Mouse (Mus musculus) olfactory bulb, adult 2 months (tissue): Measurements from ENCODE around the gene Tpte. TPM values are rescaled to one million over a fixed set of nuclear protein-coding genes. Genes with fewer than 3 reads are reported as not detected.

Experiments
- H3K27ac ChIP-seq: fragments of 200-500 bp; 2 replicates; pipeline ENCODE4 v1.5.1; 2012; ENCODE audit warnings: low read depth, low read length; ENCODE audit not compliant: insufficient read depth
- H3K4me1 ChIP-seq: fragments of 200-500 bp; 2 replicates; pipeline ENCODE4 v1.6.1; 2012; ENCODE audit warnings: low read length; ENCODE audit not compliant: control insufficient read depth, insufficient read depth
- H3K4me3 ChIP-seq: fragments of 200-500 bp; 2 replicates; pipeline ENCODE4 v1.5.1; 2012; ENCODE audit warnings: mild to moderate bottlenecking, low read depth, low read length, moderate library complexity; ENCODE audit not compliant: insufficient read depth
- CTCF ChIP-seq: fragments of 200-500 bp; IDR thresholded peaks from 2 replicates; pipeline ENCODE4 v1.5.1; 2012; ENCODE audit warnings: low read depth, mild to moderate bottlenecking, low read length, moderate library complexity; ENCODE audit not compliant: insufficient read depth
- POLR2A ChIP-seq: fragments of 200-500 bp; IDR thresholded peaks from 2 replicates; pipeline ENCODE4 v1.6.1; 2012; ENCODE audit warnings: mild to moderate bottlenecking, low read depth, low read length, moderate library complexity; ENCODE audit not compliant: insufficient read depth
- WGBS: fragments of 180-500 bp; shearing (Covaris S2); methylation state at CpG from one replicate; pipeline ENCODE4 v1.1.7; 2018; 5-methylcytosine and 5-hydroxymethylcytosine counted together
- polyA plus RNA-seq: library from polyadenylated mRNA; stranded (reverse); fragments of >200 nt; gene quantifications from 2 replicates; pipeline ENCODE4 v1.2.4, GENCODE M21; 2012; ENCODE audit warnings: low replicate concordance; ENCODE audit not compliant: missing spikeins, insufficient read depth, insufficient read length

Gene Tpte
- polyA plus RNA-seq, 1 experiment: not detected

DNA sequence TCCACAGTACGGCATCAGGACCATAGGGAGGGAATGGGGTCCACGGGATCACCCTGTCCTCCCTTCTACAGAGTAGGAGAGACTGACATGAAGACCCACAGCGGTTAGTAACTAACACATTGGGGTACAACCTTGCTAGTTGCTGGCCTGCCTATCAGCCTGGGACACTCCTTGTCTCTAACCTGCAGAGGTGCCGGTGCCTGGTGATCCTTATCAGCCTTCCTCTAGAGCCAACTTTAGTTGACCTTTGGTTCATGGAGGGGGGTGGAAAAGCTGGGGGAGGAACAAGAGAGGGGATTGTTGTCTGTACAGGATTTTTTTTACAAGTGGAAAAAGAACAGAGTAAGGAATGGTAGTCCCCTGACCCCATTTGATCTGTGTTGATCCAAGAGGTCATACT is 111.2 kb downstream of the Tpte start:
- 93% methylated on average over 4 of the region's 4 CpGs for WGBS
- H3K27ac ChIP-seq: no peak overlapping the region
- H3K4me3 ChIP-seq: no peak overlapping the region
- no peaks in the 10 kb centered on the region for H3K4me1 ChIP-seq
- no peak for TF ChIP-seq CTCF
- no peak for TF ChIP-seq POLR2A

DNA sequence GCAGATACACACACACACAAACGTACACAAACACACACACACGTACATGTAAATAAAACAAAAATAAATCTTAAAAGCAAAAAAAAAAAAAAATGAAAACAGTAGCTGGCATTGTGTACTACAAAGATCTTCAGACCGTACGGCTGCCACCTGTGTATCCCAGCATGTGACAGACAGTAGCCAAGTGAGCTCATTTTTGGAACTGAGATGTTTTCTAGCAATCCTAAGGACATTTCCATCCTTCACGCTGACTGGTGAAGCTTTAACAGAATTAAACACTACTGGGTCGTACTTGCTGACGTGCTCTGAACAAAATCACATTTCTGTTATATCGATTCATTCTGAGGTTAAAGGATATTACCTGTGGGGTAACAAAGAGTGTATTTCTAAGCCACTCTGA is 112.0 kb downstream of the Tpte start:
- Histone ChIP-seq H3K27ac (no peak overlapping the region), H3K4me3 (no peak overlapping the region), H3K4me1 (no peaks in the 10 kb centered on the region)
- TF ChIP-seq CTCF (no peak), POLR2A (no peak)
- 95% methylated on average over 8 of the region's 8 CpGs for WGBS

DNA sequence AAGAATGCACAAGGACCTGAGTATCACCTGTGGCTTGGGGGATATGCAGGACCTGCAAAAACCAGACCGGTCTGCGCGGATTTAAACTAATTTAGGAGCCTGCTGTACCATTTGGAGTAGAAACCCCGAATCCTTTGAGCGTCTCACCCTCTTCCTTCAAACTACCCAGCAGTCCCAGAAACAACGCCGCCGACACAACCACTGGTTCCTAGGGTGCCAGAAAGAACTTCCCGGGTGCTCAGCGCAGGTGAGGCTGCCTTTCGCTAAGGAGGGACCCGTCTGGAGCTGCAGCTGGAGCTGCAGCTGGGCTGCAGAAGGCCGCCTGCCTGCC is 114.5 kb downstream of the Tpte start:
- peak overlapping the region; percentile 69 for H3K4me3 ChIP-seq
- no peaks in the 10 kb centered on the region for H3K4me1 ChIP-seq
- TF ChIP-seq POLR2A: no peak
- TF ChIP-seq CTCF: no peak
- peak overlapping the region; percentile 35; the same call in 1 of the 2 replicates for H3K27ac ChIP-seq
- under 1% methylated on average over 13 of the region's 13 CpGs for WGBS

DNA sequence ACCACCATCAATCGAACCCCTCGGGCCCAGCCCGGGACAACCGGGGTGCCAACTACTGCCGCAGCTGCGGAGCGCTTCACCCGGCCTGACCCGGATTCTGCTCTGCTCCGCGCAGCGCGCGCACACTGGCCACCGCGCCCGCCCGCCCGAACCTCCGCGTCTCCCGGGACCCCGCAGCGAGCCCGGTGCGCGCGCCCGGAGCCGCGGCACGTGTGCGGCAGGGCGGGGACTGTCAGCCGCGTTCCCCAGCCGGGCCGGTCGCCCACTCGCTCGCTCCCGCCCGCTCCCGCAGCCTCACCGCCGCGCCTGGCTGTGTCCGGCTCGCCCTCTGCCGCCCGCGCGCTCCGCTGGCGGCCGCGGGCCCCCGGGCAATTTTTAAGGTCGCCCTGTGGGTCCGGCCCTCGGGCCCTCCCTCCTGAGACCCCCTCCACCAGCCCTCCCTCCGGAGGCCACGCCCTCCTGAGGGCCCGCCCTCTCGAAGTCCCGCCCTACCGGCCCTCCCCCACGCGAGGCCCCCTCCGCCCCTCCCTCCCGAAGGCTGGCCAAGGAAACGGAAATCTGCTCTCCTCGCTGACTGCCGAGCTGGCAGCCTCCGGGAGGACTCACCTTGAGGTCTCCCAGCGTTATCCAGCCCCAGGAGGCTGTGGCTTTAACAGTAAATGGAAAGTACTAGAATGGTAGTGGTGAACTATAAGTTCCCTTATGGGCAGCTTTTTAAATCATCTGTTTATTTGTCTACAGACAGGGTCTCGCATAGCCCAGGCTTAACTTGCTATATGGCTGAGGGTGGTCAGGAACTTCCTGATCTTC is 115.1 kb downstream of the Tpte start, which contains the start of gene Slc25a15:
Gene Slc25a15, minus strand, starts transcription at position 456 of the 810 bp plus-strand sequence.
- no peak for TF ChIP-seq CTCF
- peak; percentile 54 for TF ChIP-seq POLR2A
- under 1% methylated on average over 77 of the region's 77 CpGs for WGBS
- peak within 1 kb of the TSS; percentile 69 for H3K4me3 ChIP-seq
- peak within 1 kb of the TSS; percentile 35; the same call in 1 of the 2 replicates for H3K27ac ChIP-seq
- no peaks in the 10 kb centered on the region for H3K4me1 ChIP-seq

DNA sequence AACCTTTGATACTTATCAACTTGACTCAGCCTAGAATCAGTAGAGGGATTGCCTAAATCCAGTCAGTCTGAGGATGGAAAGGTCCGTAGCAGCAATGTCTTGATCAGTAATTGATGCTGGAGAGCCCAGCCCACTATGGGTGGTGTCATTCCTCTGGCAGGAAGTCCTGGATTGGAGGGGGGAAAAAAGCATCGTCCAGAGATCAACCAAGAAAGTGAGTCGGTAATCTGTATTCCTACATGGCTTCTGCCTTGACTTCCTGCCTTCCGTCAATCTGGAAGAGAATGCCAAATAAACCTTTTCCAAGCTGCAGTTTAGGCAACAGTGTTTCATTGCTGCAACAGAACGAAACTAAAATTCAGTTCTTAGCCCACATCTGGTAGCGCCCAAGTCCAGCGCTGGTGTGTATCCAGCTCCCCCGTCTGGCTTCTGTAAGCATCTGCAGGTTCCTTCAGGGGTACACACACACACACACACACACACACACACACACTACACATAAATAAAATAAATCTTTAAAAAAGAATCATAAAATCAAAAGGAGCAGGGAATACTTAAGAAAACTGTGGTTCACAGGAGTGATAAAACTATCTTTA is 116.1 kb downstream of the Tpte start:
- no peaks in the 10 kb centered on the region for H3K4me1 ChIP-seq
- H3K27ac ChIP-seq: no peak overlapping the region
- no peak overlapping the region for H3K4me3 ChIP-seq
- TF ChIP-seq POLR2A (no peak), CTCF (no peak)
- 77% methylated on average over 8 of the region's 8 CpGs for WGBS

DNA sequence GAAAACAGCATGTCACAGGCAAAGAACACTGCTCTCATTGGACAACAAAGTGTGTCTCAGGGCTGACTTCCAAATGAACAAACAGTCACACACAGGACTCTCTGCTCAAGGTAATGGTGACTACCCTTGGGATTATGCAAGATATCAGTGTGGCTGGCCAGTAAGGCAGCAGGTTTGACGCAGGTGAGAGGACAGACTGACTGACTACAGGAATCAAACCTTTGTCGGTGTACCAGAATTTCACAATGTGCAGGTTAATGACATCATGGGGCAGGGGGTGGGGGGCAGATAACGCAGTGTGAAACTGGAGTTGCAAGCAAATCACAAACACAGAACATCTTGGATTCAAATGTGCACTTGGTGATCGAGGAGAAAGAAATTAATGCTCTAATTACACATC is 117.4 kb downstream of the Tpte start:
- TF ChIP-seq POLR2A (no peak), CTCF (no peak)
- Histone ChIP-seq H3K4me1 (no peaks in the 10 kb centered on the region), H3K4me3 (no peak overlapping the region), H3K27ac (no peak overlapping the region)
- 85% methylated on average over 4 of the region's 4 CpGs for WGBS

DNA sequence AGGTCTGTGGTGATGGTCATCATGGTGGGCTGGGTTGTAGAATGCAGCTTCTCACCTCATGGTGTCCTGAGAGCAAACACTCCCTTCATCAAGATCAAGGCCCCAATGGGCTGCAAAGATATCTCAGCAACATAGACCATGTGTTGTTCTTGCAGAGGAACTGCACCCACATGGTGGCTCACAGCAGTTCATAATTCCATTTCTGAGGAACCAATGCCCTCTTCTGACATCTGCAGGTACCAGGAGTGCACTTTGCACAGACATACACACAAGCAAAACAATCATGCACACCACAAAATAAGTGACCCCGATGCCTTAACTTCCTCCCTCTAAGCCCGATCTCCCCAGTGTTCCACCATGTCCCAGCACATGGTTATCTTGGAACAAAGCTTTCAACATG is 120.0 kb downstream of the Tpte start:
- TF ChIP-seq POLR2A: no peak
- no peak for TF ChIP-seq CTCF
- no peak overlapping the region for H3K27ac ChIP-seq
- WGBS: 94% methylated on average over 2 of the region's 2 CpGs
- no peak overlapping the region for H3K4me3 ChIP-seq
- H3K4me1 ChIP-seq: no peaks in the 10 kb centered on the region

DNA sequence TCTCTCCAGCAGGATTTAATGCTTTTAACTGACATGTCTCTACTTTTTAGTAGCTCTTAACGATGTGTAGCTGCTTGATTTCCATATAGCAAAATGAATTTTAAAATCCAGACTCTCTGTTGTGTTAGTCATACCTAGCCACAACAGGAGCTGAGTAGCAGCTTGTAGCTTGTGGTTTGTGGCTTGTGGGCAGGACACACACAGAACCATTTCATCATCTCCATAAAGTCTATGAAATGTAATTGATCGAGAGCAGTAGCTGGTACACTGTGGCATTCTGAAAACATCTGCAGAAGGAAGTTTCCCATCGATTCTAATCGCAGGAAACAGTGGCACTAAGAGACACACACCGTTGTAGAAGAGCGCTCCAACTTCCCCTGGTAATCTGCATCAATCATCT is 122.5 kb downstream of the Tpte start:
- TF ChIP-seq CTCF: no peak
- Histone ChIP-seq H3K27ac (no peak overlapping the region), H3K4me3 (no peak overlapping the region), H3K4me1 (no peaks in the 10 kb centered on the region)
- 77% methylated on average over 6 of the region's 6 CpGs for WGBS

DNA sequence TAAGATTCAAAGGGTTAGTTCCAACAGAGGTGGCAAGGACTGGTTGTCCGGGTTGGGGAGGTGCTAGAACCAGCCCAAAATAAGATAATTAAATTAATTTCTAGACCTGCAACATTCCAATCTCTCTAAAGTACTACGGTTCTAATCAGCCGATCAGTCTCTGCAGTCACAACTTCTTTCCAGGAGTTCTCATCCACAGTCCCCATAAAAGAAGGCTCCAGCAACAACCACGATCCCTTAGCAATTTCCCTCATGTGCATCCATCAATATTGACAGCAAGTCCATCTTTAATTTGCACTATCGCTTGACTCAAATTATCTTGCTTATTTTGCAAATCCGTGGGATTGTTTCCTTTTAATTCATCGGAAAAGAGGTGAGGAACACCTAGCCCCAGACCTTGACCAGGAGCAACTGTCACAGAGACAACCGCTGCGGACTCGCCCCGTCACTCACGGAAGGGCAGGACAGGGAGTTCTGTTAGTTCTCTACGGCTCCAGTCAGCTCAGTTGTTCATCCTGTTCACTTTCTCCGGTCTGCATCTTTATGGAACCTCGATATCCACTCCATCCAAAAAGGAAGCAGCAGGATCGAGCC is 127.5 kb downstream of the Tpte start:
- TF ChIP-seq POLR2A (no peak), CTCF (no peak)
- Histone ChIP-seq H3K27ac (peak overlapping the region; percentile 55; the same call in 1 of the 2 replicates), H3K4me1 (peaks cover 2% of the 10 kb centered on the region; the same call in 1 of the 2 replicates), H3K4me3 (peak overlapping the region; percentile 67)
- WGBS: 14% methylated on average over 16 of the region's 16 CpGs
